Mouse (Mus musculus) hindbrain, embryonic 13.5 days (tissue): ENCODE measurements at regions not wholly inside any gene's neighbourhood (a gene's known extent, or its start where the extent isn't known, plus 50 kb on each side); places are given as distances from the start of the nearest gene placed in this dataset.
"Not testable (repeated sequence)": the region's sequence is repeated elsewhere in the genome, so short reads cannot be mapped to it uniquely, and the experiment has no call there.

Experiments used
- ATAC-seq: fragments of 200-750 bp; cut with Nextera tagmentation; 2 replicates; pipeline ENCODE4 v1.8.0; 2017; ENCODE audit warnings: moderate TSS enrichment; ENCODE audit not compliant: low FRiP score
- H3K27ac ChIP-seq: fragments of 300-500 bp; sonication (generic); 2 replicates; pipeline ENCODE4 v1.5.1; 2015; ENCODE audit warnings: inconsistent platforms, mild to moderate bottlenecking, moderate library complexity
- H3K27me3 ChIP-seq: fragments of 300-500 bp; sonication (generic); 2 replicates; pipeline ENCODE4 v1.6.1; 2015; ENCODE audit warnings: mild to moderate bottlenecking, inconsistent platforms
- H3K36me3 ChIP-seq: fragments of 300-500 bp; sonication (generic); 2 replicates; pipeline ENCODE4 v1.6.1; 2015; ENCODE audit warnings: mild to moderate bottlenecking, inconsistent platforms
- H3K4me1 ChIP-seq: fragments of 300-500 bp; sonication (generic); replicated peaks from 2 replicates; pipeline ENCODE4 v1.6.1; 2015; ENCODE audit warnings: inconsistent platforms
- H3K4me2 ChIP-seq: fragments of 300-500 bp; sonication (generic); 2 replicates; pipeline ENCODE4 v1.6.1; 2015; ENCODE audit warnings: inconsistent platforms, mild to moderate bottlenecking, moderate library complexity
- H3K4me3 ChIP-seq: fragments of 300-500 bp; sonication (generic); 2 replicates; pipeline ENCODE4 v1.5.1; 2015; ENCODE audit warnings: mild to moderate bottlenecking, inconsistent platforms
- H3K9ac ChIP-seq: fragments of 300-500 bp; sonication (generic); 2 replicates; pipeline ENCODE4 v1.6.1; 2015; ENCODE audit warnings: mild to moderate bottlenecking, inconsistent platforms
- H3K9me3 ChIP-seq: fragments of 300-500 bp; sonication (generic); 2 replicates; pipeline ENCODE4 v1.6.1; 2016; ENCODE audit warnings: inconsistent platforms
- WGBS: fragments of 180-500 bp; shearing (Covaris S2); methylation state at CpG from one replicate; pipeline ENCODE4 v1.1.7; 2015; 5-methylcytosine and 5-hydroxymethylcytosine counted together

DNA sequence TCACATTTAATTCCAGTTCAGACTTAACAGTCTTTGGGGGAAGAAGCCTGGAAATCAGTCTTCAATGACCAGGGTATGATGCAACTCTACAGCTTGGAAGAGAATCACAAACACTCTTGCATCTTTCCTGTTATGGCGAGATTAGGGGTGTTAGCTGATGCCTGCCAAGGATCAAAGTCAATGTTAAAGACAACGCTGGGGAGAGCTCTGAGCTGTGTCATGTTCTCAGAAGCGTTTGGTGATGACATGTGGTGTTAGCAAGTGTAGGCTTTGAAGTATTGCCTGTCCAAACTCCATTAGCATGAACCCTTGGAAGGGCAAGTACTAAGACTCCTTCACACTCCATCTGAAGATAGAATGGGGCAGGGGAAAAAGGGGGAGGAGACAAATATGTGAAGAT, 187.7 kb upstream of the 1700056E22Rik start:
- H3K4me3 ChIP-seq = no peak overlapping the region

DNA sequence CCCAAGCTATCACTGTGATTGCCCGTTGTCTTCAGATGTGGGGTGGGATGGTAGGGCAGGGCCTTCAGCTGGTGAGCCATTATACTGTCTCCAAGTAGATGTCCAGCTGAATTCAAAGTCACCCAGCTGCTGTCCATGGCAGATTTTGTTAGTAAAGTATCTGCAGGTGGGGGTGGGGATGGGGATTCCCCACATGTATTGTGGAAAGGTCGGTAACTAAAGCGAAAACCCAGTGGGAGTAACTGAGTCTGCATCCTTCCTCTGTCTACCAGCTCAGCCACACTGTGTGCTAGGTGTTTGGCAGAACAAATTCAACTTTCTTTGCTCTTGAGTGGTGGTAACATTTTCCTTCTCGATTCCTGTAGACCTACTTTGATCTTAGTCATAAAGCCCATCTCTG, 163.2 kb upstream of the 1700056E22Rik start:
- H3K4me2 ChIP-seq = no peak overlapping the region
- no peak for ATAC-seq
- H3K9ac ChIP-seq = no peak overlapping the region
- no peak overlapping the region for H3K27ac ChIP-seq
- WGBS = 93% methylated on average over 4 of the region's 4 CpGs
- 0 out of 2 replicates have a peak, but pooled peaks cover 5% of the 10 kb centered on the region for H3K4me1 ChIP-seq
- H3K27me3 ChIP-seq = no peaks in the 10 kb centered on the region
- H3K4me3 ChIP-seq = no peak overlapping the region
- no peaks in the 10 kb centered on the region for H3K9me3 ChIP-seq
- H3K36me3 ChIP-seq = no peaks in the 10 kb centered on the region

More for the DNA sequence above, 187.7 kb upstream of the 1700056E22Rik start:
- H3K4me1 ChIP-seq = no peaks in the 10 kb centered on the region
- WGBS = 76% methylated on average over 3 of the region's 3 CpGs
- no peaks in the 10 kb centered on the region for H3K9me3 ChIP-seq
- no peaks in the 10 kb centered on the region for H3K36me3 ChIP-seq
- no peaks in the 10 kb centered on the region for H3K27me3 ChIP-seq
- no peak for ATAC-seq
- no peak overlapping the region for H3K9ac ChIP-seq
- no peak overlapping the region for H3K4me2 ChIP-seq
- H3K27ac ChIP-seq = no peak overlapping the region

DNA sequence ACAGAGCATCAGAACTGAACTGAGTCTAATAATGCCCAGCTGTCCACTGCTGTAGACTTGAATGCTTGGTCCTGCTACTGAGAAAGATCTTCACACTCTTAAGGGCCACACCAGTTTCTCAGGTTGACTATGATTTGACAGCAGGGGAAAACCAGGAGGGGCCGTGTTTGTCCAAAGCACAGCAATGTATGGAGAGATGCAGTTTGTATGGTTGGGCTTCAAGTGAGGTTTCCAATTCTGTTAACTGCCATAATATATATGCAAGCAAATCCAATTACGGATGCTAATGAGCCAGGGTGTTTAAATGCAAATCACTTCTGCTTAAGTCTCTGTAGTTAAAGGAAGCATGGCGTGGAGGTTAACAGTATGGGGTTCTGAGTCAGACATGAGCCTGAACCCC, 157.2 kb upstream of the 1700056E22Rik start:
- Histone ChIP-seq H3K36me3 (no peaks in the 10 kb centered on the region), H3K4me2 (no peak overlapping the region), H3K27ac (no peak overlapping the region), H3K4me3 (no peak overlapping the region), H3K9me3 (no peaks in the 10 kb centered on the region), H3K9ac (no peak overlapping the region), H3K27me3 (no peaks in the 10 kb centered on the region), H3K4me1 (peaks cover 13% of the 10 kb centered on the region; the same call in 1 of the 2 replicates)
- ATAC-seq = no peak
- 56% methylated on average over 3 of the region's 3 CpGs for WGBS

DNA sequence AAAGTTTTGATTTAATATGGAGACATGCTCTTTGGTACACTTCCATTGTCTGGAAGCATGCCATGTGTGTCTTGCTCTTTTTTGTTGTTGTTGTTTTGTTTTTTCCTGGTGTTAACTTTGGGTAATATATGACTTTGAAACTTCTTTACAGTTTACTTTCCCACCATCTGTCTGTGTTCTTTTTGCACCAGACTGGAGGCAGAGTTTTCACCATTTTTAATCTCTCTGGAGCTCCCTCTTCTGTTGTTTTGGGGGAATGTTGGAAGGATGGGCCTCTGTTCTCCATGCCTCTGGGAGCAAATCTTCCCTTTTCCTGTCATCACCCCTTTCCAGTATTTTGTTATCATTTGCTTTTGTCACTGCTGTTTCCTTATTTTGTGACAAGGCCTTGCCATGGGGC, 153.5 kb upstream of the 1700056E22Rik start:
- no peak overlapping the region for H3K4me3 ChIP-seq
- no peaks in the 10 kb centered on the region for H3K9me3 ChIP-seq
- no peaks in the 10 kb centered on the region for H3K36me3 ChIP-seq
- no peak overlapping the region for H3K27ac ChIP-seq
- H3K9ac ChIP-seq = no peak overlapping the region
- ATAC-seq = no peak
- no peak overlapping the region for H3K4me2 ChIP-seq
- H3K4me1 ChIP-seq = peaks cover 8% of the 10 kb centered on the region; the same call in 1 of the 2 replicates
- H3K27me3 ChIP-seq = no peaks in the 10 kb centered on the region

DNA sequence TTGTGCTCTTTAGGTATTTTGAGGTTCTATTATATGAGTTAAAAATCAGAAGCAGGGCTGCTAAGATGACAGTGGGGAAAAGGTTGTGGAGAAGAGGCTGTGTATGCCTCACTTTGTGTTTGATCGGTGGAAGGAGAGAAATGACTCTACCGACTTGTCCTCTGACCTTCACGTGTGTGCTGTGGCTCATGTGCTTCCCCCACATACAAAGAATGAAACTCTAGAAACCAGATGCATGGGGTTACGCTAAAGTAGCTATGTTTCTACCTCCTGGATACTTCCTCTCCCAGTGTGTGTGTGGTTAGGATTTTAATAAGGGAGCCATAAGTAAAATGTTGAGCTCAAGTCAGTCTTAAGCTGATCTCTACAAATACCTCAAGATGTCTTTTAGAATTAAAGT, 148.1 kb upstream of the 1700056E22Rik start:
- H3K4me1 ChIP-seq = no peaks in the 10 kb centered on the region
- H3K9ac ChIP-seq = no peak overlapping the region
- no peak overlapping the region for H3K4me2 ChIP-seq
- H3K4me3 ChIP-seq = no peak overlapping the region
- H3K27ac ChIP-seq = no peak overlapping the region
- H3K36me3 ChIP-seq = no peaks in the 10 kb centered on the region
- no peaks in the 10 kb centered on the region for H3K9me3 ChIP-seq
- ATAC-seq = no peak
- no peaks in the 10 kb centered on the region for H3K27me3 ChIP-seq
- WGBS = 88% methylated on average over 4 of the region's 4 CpGs

DNA sequence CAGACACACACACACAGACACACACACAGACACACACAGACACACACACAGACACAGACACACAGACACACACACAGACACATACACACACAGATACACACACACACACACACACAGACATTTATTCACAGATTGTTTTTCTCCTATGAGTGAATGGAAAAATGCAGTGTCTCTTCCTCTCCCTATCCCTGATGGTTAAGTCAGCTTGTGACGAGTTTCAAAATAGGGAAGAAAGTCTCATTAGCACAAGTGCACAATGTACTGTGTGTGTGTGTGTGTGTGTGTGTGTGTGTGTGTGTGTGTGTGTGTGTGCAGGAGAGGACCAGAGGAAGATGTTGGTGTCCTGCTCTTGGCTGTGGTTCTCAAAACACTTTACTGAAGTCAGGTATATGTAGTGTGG, 140.3 kb upstream of the 1700056E22Rik start:
- H3K9ac ChIP-seq, ATAC-seq: not testable (repeated sequence)
- 83% methylated on average over 1 of the region's 1 CpGs for WGBS

DNA sequence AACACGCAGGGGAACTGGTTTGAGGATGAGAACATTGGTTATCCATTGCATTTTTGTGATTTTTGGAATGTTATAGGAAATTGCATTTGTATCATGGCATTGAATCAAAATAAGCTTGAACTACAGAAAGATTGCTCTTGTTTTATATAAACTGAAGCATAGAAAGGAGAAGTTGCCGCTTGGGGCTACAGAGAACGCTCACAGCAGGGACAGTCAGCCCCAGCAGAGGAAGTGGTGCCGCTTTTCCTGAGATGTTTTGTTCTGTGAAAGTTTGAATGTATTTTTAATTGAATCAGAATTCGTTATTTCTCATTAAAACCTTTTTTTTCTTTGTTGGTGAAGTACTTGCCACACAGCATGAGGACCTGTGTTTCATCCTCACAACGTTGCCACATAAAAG, 139.6 kb upstream of the 1700056E22Rik start:
- H3K4me2 ChIP-seq = no peak overlapping the region
- H3K36me3 ChIP-seq = no peaks in the 10 kb centered on the region
- H3K27me3 ChIP-seq = no peaks in the 10 kb centered on the region
- 82% methylated on average over 6 of the region's 6 CpGs for whole genome bisulfite sequencing
- ATAC-seq = no peak
- H3K9ac ChIP-seq = no peak overlapping the region
- H3K4me1 ChIP-seq = peaks cover 4% of the 10 kb centered on the region; the same call in 1 of the 2 replicates
- H3K27ac ChIP-seq = no peak overlapping the region
- no peak overlapping the region for H3K4me3 ChIP-seq
- no peaks in the 10 kb centered on the region for H3K9me3 ChIP-seq

More for the DNA sequence above, 140.3 kb upstream of the 1700056E22Rik start:
- H3K4me1 ChIP-seq, H3K36me3 ChIP-seq, H3K27ac ChIP-seq, H3K4me3 ChIP-seq, H3K27me3 ChIP-seq, H3K9me3 ChIP-seq, H3K4me2 ChIP-seq: not testable (repeated sequence)

DNA sequence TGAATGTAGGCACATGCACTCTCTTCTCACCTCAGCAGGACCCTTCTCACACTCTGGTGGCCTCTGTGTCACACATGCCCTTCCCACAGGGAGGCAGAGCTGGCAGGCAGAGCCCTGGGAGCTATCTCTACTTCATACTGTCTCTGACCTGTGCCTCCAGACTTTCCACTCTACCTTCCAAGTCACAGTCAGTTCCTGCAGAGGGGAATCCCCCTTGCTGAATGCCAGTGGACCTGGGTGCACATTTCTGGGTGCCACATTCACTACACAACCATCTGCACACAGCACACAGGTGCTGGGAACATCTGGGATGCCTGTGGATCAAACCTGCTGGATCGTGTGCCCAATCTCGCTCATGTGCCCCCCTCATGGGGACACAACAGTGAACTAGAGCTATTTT, 138.9 kb upstream of the 1700056E22Rik start:
- no peaks in the 10 kb centered on the region for H3K36me3 ChIP-seq
- H3K27ac ChIP-seq = no peak overlapping the region
- peaks cover 4% of the 10 kb centered on the region; the same call in 1 of the 2 replicates for H3K4me1 ChIP-seq
- ATAC-seq = no peak
- no peaks in the 10 kb centered on the region for H3K9me3 ChIP-seq
- H3K27me3 ChIP-seq = no peaks in the 10 kb centered on the region
- no peak overlapping the region for H3K4me3 ChIP-seq
- no peak overlapping the region for H3K9ac ChIP-seq
- H3K4me2 ChIP-seq = no peak overlapping the region
- WGBS = 85% methylated on average over 2 of the region's 2 CpGs

DNA sequence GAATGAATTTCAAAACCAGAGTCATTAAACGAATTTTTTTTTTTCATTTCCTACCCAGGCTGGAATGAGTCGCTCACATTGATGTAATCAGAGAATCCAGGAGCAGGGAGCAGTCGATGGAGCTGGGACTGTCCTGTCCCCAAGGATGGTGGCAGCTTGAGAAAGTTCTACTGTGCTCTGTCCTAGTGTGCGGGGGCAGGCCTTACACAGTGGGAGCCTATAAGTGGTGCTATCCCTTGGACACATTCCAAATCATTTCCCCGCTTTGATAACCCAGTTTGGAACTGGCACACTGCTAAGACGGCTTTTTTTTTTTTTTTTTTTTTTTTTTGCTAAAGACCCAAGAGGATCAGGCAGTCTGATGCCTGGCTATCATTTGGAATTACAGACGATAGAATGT, 137.5 kb upstream of the 1700056E22Rik start:
- H3K9ac ChIP-seq = no peak overlapping the region
- ATAC-seq = no peak

DNA sequence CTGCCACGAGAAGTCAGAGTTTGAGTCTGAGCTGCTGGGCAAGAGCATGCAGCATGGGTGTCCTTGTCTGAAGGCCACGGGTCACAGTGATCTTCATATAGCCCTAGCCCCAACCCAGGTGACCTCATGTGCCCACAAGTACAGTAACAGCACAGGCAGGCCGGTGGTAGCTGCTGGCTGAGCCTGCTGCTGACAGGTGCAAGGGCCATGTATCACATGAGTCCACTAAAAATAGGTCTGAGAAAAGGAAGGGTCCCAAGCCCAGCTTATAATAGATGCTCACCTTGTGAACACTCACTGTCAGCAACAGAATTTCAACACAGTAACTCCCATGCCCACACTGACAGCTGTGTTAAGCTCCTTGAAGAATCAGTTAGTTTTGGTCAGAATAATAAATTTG, 136.8 kb upstream of the 1700056E22Rik start:
- Histone ChIP-seq H3K4me2 (no peak overlapping the region), H3K9ac (no peak overlapping the region), H3K4me3 (no peak overlapping the region), H3K9me3 (no peaks in the 10 kb centered on the region), H3K4me1 (peaks cover 4% of the 10 kb centered on the region; the same call in 1 of the 2 replicates), H3K27me3 (no peaks in the 10 kb centered on the region), H3K27ac (no peak overlapping the region), H3K36me3 (no peaks in the 10 kb centered on the region)
- ATAC-seq = no peak
- 88% methylated on average over 3 of the region's 3 CpGs for WGBS

More for the DNA sequence above, 137.5 kb upstream of the 1700056E22Rik start:
- no peaks in the 10 kb centered on the region for H3K9me3 ChIP-seq
- no peaks in the 10 kb centered on the region for H3K36me3 ChIP-seq
- H3K4me3 ChIP-seq = no peak overlapping the region
- H3K4me1 ChIP-seq = peaks cover 4% of the 10 kb centered on the region; the same call in 1 of the 2 replicates
- H3K27me3 ChIP-seq = no peaks in the 10 kb centered on the region
- 66% methylated on average over 7 of the region's 7 CpGs for WGBS
- H3K4me2 ChIP-seq = no peak overlapping the region
- no peak overlapping the region for H3K27ac ChIP-seq

DNA sequence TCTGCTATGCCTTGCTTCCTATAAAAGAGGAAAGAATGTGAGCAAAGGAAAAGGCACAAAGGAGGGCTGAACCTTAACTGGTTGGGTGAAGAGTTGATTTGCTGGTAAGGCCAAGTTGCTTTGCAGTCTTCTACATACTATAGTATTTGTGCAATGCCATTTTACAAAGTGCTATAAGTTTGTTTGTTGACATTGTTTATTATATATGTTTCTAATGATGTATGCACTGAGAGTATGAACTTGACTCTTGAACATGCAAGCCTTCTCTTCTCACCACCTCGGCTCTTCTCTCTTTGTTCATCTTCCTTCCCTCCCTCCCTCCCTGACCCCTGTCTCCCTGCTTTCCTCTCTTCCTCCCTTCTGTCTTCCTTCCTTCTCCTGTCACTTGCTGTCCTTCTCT, 135.9 kb upstream of the 1700056E22Rik start:
- Histone ChIP-seq H3K36me3 (no peaks in the 10 kb centered on the region), H3K9me3 (no peaks in the 10 kb centered on the region), H3K9ac (no peak overlapping the region), H3K4me2 (no peak overlapping the region), H3K4me3 (no peak overlapping the region), H3K27me3 (no peaks in the 10 kb centered on the region), H3K27ac (no peak overlapping the region), H3K4me1 (peaks cover 4% of the 10 kb centered on the region; the same call in 1 of the 2 replicates)
- 75% methylated on average over 1 of the region's 1 CpGs for WGBS
- ATAC-seq = no peak

DNA sequence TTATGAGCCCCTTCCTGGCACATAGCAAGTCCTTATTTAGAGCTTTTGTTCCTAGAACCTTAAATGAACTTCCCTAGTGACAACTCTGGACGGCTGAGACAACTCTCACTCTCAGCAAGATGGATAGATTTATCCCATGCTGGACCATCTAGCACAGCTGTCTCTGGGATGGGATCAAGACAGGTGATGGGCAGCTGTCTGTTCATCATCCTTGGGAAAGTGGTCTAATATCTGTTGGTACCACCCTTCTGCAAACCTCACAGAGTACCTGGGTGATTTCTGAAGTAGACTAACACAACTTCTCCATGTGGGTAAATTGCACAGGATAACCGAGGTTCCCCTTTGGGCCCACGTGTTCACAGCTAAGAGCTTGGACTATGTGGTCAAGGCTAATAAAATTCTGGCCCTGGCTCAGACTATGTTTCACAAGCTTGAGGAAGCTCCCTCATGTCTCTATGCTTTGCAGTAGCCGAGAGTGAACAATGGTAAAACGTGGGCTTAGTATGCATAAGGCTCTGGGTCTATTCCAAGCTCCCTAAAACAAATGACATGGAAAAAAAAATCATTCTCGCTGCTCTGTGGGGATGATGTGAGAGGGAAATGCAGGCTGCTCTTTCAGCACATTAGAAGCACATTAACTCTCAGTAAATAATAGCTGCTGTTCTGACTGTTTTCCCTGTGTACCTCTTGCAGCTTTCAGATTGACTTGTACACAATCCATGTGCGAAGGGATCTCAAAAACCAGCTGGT, 135.1 kb upstream of the 1700056E22Rik start:
- H3K9me3 ChIP-seq = no peaks in the 10 kb centered on the region
- H3K4me3 ChIP-seq = no peak overlapping the region
- no peaks in the 10 kb centered on the region for H3K36me3 ChIP-seq
- 0 out of 2 replicates have a peak overlapping the region, but pooled peaks have one; percentile 23 for H3K27ac ChIP-seq
- 65% methylated on average over 7 of the region's 7 CpGs for WGBS
- no peak overlapping the region for H3K4me2 ChIP-seq
- no peak overlapping the region for H3K9ac ChIP-seq
- H3K27me3 ChIP-seq = no peaks in the 10 kb centered on the region
- ATAC-seq = no peak
- H3K4me1 ChIP-seq = peaks cover 4% of the 10 kb centered on the region; the same call in 1 of the 2 replicates

DNA sequence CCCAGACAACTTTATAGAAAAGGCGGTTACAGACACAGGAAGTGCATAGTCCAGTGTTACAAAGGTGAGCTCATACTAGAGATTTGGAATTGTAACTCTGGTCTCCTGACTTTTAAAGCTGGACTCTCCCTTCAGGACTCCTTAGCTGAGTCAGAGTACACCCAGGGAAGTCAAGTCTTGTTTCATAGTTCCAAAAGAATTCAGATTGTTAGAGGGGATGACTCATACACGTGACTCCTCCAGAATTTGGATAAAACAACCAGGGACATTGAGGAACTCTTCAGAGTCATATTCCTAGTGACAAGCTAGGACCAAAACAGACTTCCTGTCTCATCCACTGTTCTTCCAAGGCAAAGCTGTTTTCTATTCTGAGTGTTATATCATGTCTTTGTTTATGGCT, 132.8 kb upstream of the 1700056E22Rik start:
- H3K27me3 ChIP-seq = no peaks in the 10 kb centered on the region
- H3K36me3 ChIP-seq = no peaks in the 10 kb centered on the region
- H3K9me3 ChIP-seq = no peaks in the 10 kb centered on the region
- no peak for ATAC-seq
- no peak overlapping the region for H3K4me2 ChIP-seq
- no peak overlapping the region for H3K9ac ChIP-seq
- whole genome bisulfite sequencing = 83% methylated on average over 2 of the region's 2 CpGs
- H3K4me3 ChIP-seq = no peak overlapping the region
- no peak overlapping the region for H3K27ac ChIP-seq
- peaks cover under 1% of the 10 kb centered on the region; the same call in 1 of the 2 replicates for H3K4me1 ChIP-seq
